Mouse (Mus musculus): ENCODE data around the gene Mlph. TPM values are rescaled to one million over a fixed set of nuclear protein-coding genes. Genes with fewer than 3 reads are reported as not detected.

The Mlph gene
- polyA plus RNA-seq, 1 experiment from 2014 or later, result 0.06 TPM

DNA sequence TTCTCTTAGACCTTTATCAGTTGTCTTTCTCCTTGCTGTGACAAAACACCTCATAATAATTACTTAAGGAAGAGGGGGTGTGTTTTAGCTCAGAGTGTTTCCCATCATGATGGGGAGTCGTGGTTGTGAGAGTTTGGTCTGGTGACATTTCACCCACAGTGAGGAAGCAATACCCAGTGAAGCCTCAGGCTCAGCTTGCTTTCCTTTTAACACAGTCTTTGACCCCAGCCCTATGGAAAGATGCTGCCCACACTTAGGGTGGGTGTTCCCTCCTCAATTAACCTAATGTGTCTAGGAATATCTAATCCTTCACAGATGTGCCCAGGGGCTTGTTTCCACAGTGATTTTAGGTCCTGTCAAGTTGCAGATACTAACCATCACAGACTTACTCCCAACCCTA, 16.9 kb upstream of the Mlph start:
- Histone ChIP-seq H3K27me3 (replicated peaks; ENCODE audit: low read depth, poor library complexity, severe bottlenecking) (0 out of 2 replicates have a peak, but pooled peaks cover 3% of the 10 kb centered on the region), H3K36me3 (replicated peaks) (no peaks in the 10 kb centered on the region)
- 47% methylated on average over 1 of the region's 1 CpGs for WGBS

GRCm38 (mm10) chr1:90899816-90900215, 15.1 kb upstream of the Mlph start:
- H3K27ac ChIP-seq (replicated peaks), result no peak overlapping the region
- H3K4me1 ChIP-seq, result peaks cover 34% of the 10 kb centered on the region
- DNase-seq (ENCODE audit: low spot score), result no peak
- no peaks in the 10 kb centered on the region for H3K9me3 ChIP-seq
- H3K4me3 ChIP-seq, result no peak overlapping the region
- H3K36me3 ChIP-seq (replicated peaks), result no peaks in the 10 kb centered on the region
- H3K27me3 ChIP-seq (replicated peaks; ENCODE audit: low read depth, poor library complexity, severe bottlenecking), result 0 out of 2 replicates have a peak, but pooled peaks cover 3% of the 10 kb centered on the region
- WGBS, result 89% methylated on average over 5 of the region's 5 CpGs

More for the DNA sequence above, 16.9 kb upstream of the Mlph start:
- no peaks in the 10 kb centered on the region for H3K9me3 ChIP-seq
- peaks cover 22% of the 10 kb centered on the region for H3K4me1 ChIP-seq
- H3K27ac ChIP-seq (replicated peaks), result no peak overlapping the region
- H3K4me3 ChIP-seq, result no peak overlapping the region
- DNase-seq (ENCODE audit: low spot score), result no peak

DNA sequence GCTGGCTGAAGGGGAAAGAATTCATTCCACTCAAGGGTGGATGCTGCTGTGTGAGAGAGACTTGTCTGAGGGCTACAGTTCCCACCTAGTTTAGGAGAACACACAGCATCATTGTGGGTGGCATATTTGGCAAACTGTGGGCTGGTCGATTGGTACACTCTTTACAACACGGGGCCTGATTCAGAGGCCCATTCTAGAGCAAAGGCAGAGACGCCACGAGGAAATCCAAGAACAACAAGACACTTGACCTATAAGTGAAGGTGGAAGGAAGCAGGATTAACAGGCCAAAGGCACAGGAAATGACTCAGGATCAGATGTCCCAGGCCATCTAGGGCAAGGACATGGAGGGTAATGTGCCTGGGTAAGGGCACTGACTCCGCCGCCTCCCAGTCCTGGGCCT, 14.5 kb upstream of the Mlph start:
- no peaks in the 10 kb centered on the region for H3K9me3 ChIP-seq
- no peak for DNase-seq (ENCODE audit: low spot score)
- no peaks in the 10 kb centered on the region for H3K36me3 ChIP-seq (replicated peaks)
- H3K27ac ChIP-seq (replicated peaks), result no peak overlapping the region
- 65% methylated on average over 6 of the region's 6 CpGs for WGBS
- no peak overlapping the region for H3K4me3 ChIP-seq
- peaks cover 34% of the 10 kb centered on the region for H3K4me1 ChIP-seq
- no peaks in the 10 kb centered on the region for H3K27me3 ChIP-seq (replicated peaks; ENCODE audit: low read depth, poor library complexity, severe bottlenecking)

DNA sequence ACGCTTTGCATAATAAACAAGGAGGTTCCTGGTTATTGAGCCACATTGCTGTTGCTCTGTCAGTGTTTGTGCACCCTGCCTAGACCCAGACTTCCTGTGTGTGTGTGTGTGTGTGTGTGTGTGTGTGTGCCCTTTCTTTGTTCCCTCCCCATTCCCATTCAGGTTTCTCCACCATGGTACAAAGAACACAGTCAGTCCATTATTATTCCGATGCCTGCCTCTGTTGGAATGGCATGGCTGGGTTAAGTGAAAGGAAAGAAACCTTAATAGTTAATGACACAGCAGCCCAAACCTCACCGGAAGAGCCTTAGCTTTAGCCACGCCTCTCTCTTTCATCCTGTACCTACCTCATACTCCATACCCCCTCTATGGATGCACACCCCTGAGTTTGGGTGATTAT, 13.6 kb upstream of the Mlph start:
- WGBS, result 81% methylated on average over 4 of the region's 4 CpGs
- H3K4me3 ChIP-seq, result no peak overlapping the region
- no peaks in the 10 kb centered on the region for H3K27me3 ChIP-seq (replicated peaks; ENCODE audit: low read depth, poor library complexity, severe bottlenecking)
- no peaks in the 10 kb centered on the region for H3K36me3 ChIP-seq (replicated peaks)
- no peak for DNase-seq (ENCODE audit: low spot score)
- H3K9me3 ChIP-seq, result no peaks in the 10 kb centered on the region
- H3K4me1 ChIP-seq, result peaks cover 34% of the 10 kb centered on the region
- no peak overlapping the region for H3K27ac ChIP-seq (replicated peaks)

- no peak overlapping the region for H3K4me3 ChIP-seq
- DNase-seq (ENCODE audit: low spot score), result no peak
- no peaks in the 10 kb centered on the region for H3K36me3 ChIP-seq (replicated peaks)
- WGBS, result 86% methylated on average over 6 of the region's 6 CpGs
- H3K9me3 ChIP-seq, result no peaks in the 10 kb centered on the region
- no peak overlapping the region for H3K27ac ChIP-seq (replicated peaks)
- H3K4me1 ChIP-seq, result peaks cover 31% of the 10 kb centered on the region
- H3K27me3 ChIP-seq (replicated peaks; ENCODE audit: low read depth, poor library complexity, severe bottlenecking), result no peaks in the 10 kb centered on the region
Measured at GRCm38 (mm10) chr1:90901681-90902208, 13.1 kb upstream of the Mlph start.

DNA sequence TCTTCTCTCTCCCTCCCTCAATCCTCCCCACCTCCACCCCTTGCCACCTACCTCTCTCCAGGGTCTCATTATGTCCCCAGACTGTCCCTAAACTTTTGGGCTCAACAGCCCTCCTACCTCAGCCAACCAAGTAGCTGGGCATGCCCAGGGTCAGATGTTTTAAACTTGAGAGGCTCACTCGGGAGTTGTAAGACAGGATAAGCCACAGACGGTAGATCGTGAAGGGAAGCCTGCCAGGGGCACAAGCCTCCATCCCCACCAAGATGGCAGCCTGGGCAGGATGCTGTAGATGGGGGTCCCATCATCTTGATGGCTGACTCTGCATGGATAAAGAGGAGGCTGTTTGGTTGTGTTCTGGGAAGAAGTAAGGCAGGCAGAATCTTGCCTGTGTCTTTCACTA, 12.1 kb upstream of the Mlph start:
- DNase-seq (ENCODE audit: low spot score), result no peak
- Histone ChIP-seq H3K4me1 (peaks cover 24% of the 10 kb centered on the region), H3K36me3 (replicated peaks) (no peaks in the 10 kb centered on the region), H3K9me3 (no peaks in the 10 kb centered on the region), H3K27ac (replicated peaks) (0 out of 2 replicates have a peak overlapping the region, but pooled peaks have one; percentile 1), H3K4me3 (no peak overlapping the region), H3K27me3 (replicated peaks; ENCODE audit: low read depth, poor library complexity, severe bottlenecking) (no peaks in the 10 kb centered on the region)
- WGBS, result 81% methylated on average over 3 of the region's 3 CpGs

DNA sequence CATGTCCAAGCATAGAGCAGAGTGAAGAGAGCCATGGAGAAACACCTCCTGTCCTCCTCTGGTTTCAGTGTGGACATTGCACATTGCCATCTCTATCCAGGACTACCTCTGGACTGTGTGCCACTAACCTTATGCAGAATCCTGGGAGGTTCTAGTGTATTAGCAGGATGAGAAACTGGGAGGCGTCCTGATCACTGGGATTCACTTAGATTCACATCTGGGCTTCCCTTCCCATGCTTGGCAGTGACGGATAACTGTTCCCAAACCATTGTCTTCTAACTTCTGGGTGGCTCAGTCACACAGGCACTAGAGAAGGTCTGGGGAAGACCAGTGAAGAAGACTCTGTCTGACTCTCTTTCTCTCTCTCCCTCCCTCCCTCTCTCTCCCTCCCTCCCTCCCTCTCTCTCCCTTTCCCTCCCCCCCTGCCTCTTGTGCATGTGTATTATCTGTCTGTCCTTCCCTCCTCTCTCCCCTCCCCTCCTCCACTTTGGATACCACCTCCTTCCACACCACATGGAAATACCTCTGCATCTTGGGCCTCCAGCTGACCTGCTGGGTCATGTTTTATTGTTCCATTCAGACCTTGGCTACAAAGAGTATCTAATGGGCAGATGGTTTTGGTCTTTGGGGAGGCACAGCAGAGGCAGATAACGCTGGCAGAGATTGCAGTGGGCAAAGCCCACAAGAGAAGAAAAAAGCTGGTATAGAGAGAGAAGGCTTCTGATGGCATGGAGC, 11.5 kb upstream of the Mlph start:
- 63% methylated on average over 3 of the region's 3 CpGs for WGBS
- H3K36me3 ChIP-seq (replicated peaks), result no peaks in the 10 kb centered on the region
- H3K4me1 ChIP-seq, result peaks cover 24% of the 10 kb centered on the region
- peaks cover 4% of the 10 kb centered on the region; the same call in 1 of the 2 replicates for H3K27me3 ChIP-seq (replicated peaks; ENCODE audit: low read depth, poor library complexity, severe bottlenecking)
- no peak for DNase-seq (ENCODE audit: low spot score)
- peak overlapping the region; percentile 58; the same call in 1 of the 2 replicates for H3K27ac ChIP-seq (replicated peaks)
- H3K9me3 ChIP-seq, result no peaks in the 10 kb centered on the region
- no peak overlapping the region for H3K4me3 ChIP-seq

GRCm38 (mm10) chr1:90903971-90904458, 10.9 kb upstream of the Mlph start:
- H3K36me3 ChIP-seq (replicated peaks), result no peaks in the 10 kb centered on the region
- H3K4me1 ChIP-seq, result peaks cover 24% of the 10 kb centered on the region
- H3K9me3 ChIP-seq, result no peaks in the 10 kb centered on the region
- H3K27me3 ChIP-seq (replicated peaks; ENCODE audit: low read depth, poor library complexity, severe bottlenecking), result peaks cover 10% of the 10 kb centered on the region; the same call in 1 of the 2 replicates
- 72% methylated on average over 8 of the region's 8 CpGs for WGBS
- peak overlapping the region; percentile 58; the same call in 1 of the 2 replicates for H3K27ac ChIP-seq (replicated peaks)
- H3K4me3 ChIP-seq, result no peak overlapping the region
- no peak for DNase-seq (ENCODE audit: low spot score)

DNA sequence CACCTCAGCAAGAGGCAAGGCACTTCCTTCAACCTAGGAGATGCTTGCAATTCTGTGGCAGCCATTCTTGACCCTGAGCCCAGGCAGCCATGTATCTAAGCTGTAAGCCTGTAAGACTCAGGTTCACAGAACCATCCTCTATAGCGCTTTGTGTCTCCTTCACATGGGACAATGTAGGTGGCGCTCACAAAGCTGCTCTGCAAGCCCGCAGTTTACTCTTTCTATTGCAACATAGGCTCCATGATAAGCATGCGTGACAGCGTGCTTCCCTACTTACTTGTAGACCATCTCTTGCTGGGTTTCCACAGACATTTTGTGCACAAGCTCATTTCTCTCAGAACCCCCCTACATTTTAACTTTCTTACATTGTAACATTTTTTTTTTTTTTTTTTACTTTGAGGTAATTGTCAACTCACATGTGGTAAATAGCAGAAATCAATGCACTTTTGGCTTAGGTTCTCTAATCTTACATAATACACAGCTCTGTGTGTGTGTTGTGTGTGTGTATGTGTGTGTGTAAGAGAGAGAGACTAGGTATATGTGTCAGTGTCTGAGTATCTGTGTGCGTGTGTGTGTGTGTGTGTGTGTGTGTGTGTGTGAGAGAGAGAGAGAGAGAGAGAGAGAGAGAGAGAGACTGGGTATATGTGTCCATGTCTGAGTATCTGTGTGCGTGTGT, 10.0 kb upstream of the Mlph start:
- Histone ChIP-seq H3K4me1 (peaks cover 29% of the 10 kb centered on the region), H3K27ac (replicated peaks) (no peak overlapping the region), H3K27me3 (replicated peaks; ENCODE audit: low read depth, poor library complexity, severe bottlenecking) (peaks cover 17% of the 10 kb centered on the region; the same call in 1 of the 2 replicates), H3K36me3 (replicated peaks) (no peaks in the 10 kb centered on the region), H3K9me3 (no peaks in the 10 kb centered on the region), H3K4me3 (no peak overlapping the region)
- DNase-seq (ENCODE audit: low spot score), result no peak
- WGBS, result 87% methylated on average over 7 of the region's 7 CpGs

DNA sequence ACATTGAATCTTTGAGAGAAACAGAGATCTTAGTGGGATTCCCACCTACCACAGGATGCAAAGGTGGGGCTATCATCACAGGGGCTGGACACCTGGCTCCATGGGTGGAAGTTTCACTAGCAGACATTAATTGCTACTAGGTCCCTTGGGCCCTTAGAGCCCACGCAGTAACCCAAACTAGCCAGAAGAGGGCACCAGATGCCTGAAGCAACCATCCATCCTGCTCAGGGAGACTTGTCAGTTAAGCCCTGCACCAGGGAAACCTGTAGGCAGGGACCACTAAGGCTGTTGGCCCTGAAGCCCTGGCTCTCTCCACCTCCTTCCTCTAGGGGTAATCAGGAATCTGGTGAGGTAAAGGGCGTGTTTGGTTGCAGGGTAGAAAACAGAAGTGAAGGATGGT, 8.5 kb upstream of the Mlph start:
- Histone ChIP-seq H3K36me3 (replicated peaks) (no peaks in the 10 kb centered on the region), H3K27me3 (replicated peaks; ENCODE audit: low read depth, poor library complexity, severe bottlenecking) (peaks cover 17% of the 10 kb centered on the region; the same call in 1 of the 2 replicates), H3K4me3 (no peak overlapping the region), H3K9me3 (no peaks in the 10 kb centered on the region), H3K27ac (replicated peaks) (no peak overlapping the region), H3K4me1 (peaks cover 22% of the 10 kb centered on the region)
- DNase-seq (ENCODE audit: low spot score), result peak; percentile 59
- 5% methylated on average over 2 of the region's 2 CpGs for WGBS

DNA sequence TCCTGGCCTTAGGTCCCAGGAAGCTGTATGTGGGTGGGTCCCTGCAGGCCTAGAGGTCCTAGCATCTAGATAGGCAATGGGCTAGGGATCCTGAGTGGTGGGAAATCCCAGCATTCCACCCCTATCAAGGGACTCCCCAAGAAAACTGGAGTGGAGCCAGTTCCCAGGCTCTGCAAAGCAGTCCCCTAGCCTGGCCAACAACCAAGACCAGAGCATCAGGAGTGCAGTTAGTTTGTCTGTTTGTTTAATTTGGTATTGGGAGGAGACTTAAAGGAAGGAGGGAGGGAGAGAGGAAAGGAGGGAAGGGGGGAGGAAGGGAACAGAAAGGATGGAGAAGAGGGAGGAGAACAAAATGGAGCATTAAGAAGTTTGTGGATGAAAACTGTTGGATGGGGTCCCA, 5.7 kb upstream of the Mlph start:
- Histone ChIP-seq H3K36me3 (replicated peaks) (no peaks in the 10 kb centered on the region), H3K27me3 (replicated peaks; ENCODE audit: low read depth, poor library complexity, severe bottlenecking) (peaks cover 21% of the 10 kb centered on the region), H3K27ac (replicated peaks) (peak overlapping the region; percentile 14; the same call in 1 of the 2 replicates), H3K4me3 (no peak overlapping the region), H3K9me3 (no peaks in the 10 kb centered on the region), H3K4me1 (peaks cover 8% of the 10 kb centered on the region)
- DNase-seq (ENCODE audit: low spot score), result no peak

DNA sequence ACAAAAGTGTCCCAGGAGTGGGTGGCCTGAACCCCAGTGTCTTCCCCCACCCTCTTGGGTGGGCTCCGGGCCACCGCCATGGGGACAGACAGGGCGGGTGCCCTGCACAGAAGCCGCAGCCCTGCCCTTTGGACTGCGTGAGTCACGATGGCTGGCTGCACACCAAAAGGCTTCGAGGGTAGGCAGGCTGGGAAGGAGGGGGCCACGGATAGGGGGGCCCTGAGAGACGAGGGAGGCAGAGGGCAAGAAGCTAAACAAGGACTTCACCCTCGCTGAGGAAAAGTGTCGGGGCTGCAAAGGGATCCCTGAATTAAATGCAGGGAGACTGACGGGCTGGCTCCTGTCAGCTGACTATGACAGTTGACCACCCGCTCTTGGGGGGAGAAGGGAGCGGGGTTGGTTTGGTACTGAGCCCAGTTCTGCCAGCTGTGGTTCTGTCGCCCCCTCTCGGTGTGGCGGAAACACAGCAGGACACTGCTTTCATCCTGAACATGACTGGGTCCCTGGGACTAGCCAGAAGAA, 5.2 kb upstream of the Mlph start:
- Histone ChIP-seq H3K4me1 (peaks cover 11% of the 10 kb centered on the region), H3K36me3 (replicated peaks) (no peaks in the 10 kb centered on the region), H3K27ac (replicated peaks) (no peak overlapping the region), H3K27me3 (replicated peaks; ENCODE audit: low read depth, poor library complexity, severe bottlenecking) (peaks cover 27% of the 10 kb centered on the region), H3K4me3 (no peak overlapping the region), H3K9me3 (no peaks in the 10 kb centered on the region)
- DNase-seq (ENCODE audit: low spot score), result no peak
- 52% methylated on average over 17 of the region's 17 CpGs for WGBS

Data from embryonic facial prominence, embryonic 10.5 days (tissue).